In genomic region chr11:49955577-49956261, GRCm38 (mm10) we compare ENCODE assay signal across 9 mouse cellular contexts. TPM values are rescaled to one million over a fixed set of nuclear protein-coding genes. Genes with fewer than 3 reads are reported as not detected.
DNase-seq lines count a peak whose midpoint lies in the region; ATAC-seq and TF ChIP-seq lines count a peak whose summit lies in the region.
"Had no signal": no experiment of that assay in that cellular context is flagged by ENCODE, and none has a peak within 500 bp of the region (broad histone marks: within the 10 kb centered on the region; RNA-seq: fewer than 3 reads in every experiment).

No protein-coding gene starts in this region.

- H3K27ac ChIP-seq in ES-Bruce4 (ENCODE audit: insufficient read depth, low read length): no peak overlapping the region

- no peak overlapping the region for H3K4me3 ChIP-seq in ES-Bruce4 (ENCODE audit: low read depth, low read length)

- TF ChIP-seq EP300 in ES-Bruce4 (IDR thresholded peaks at IDR 0.05; ENCODE audit: insufficient read depth, low read depth, low read length): no peak

- peak; percentile 96 for TF ChIP-seq CTCF in ES-Bruce4 (IDR thresholded peaks at IDR 0.05; ENCODE audit: low read depth, low read length)

- H3K9me3 ChIP-seq in ES-Bruce4 (replicated peaks; ENCODE audit: control insufficient read depth, insufficient read depth, low read length, poor library complexity, severe bottlenecking): no peaks in the 10 kb centered on the region

- H3K9ac ChIP-seq in ES-Bruce4 (ENCODE audit: low read depth, poor library complexity, severe bottlenecking): no peak overlapping the region

- DNase-seq in brain, embryonic 18.5 days (ENCODE audit: low read depth, low spot score): peak; percentile 47
- peak; percentile 30 for DNase-seq in fibroblast of lung, adult 2 months (ENCODE audit: low read depth)
- DNase-seq in heart, postnatal 10 days: peak; percentile 68 to 83
- DNase-seq in kidney, postnatal 4 days: peak; percentile 83 to 85
- peak; percentile 34 to 39 for DNase-seq in lung, adult 18-20 months
- DNase-seq in testis, postnatal 14 days (ENCODE audit: low spot score): peak; percentile 42

- no peaks in the 10 kb centered on the region for H3K27me3 ChIP-seq in ES-Bruce4 (ENCODE audit: control insufficient read depth, insufficient read depth, low read length, poor library complexity, severe bottlenecking)

- H3K4me1 ChIP-seq in ES-Bruce4 (ENCODE audit: control insufficient read depth, insufficient read depth, low read length): no peaks in the 10 kb centered on the region

- H3K36me3 ChIP-seq in ES-Bruce4 (ENCODE audit: control insufficient read depth, insufficient read depth, low read length, poor library complexity, severe bottlenecking): no peaks in the 10 kb centered on the region

- intact Hi-C loops in heart, postnatal 10 days (cut with DNase I): loop anchor here (1.0 kb wide), 1 partner anchor 54 kb away; the partner anchor contains the start of gene Rasgef1c

- ATAC-seq in neutrophil, adult 5-6 weeks (ENCODE audit: extremely low read depth, insufficient number of reproducible peaks, low FRiP score, poor library complexity, severe bottlenecking): peak; percentile 66

- no peak for TF ChIP-seq POLR2A in ES-Bruce4 (IDR thresholded peaks at IDR 0.05; ENCODE audit: insufficient read depth, low read length)

RNA-seq across cellular contexts. Expression of gene Rasgef1c, which starts 54.1 kb away (rescaled TPM):
- polyA plus RNA-seq in ES-Bruce4 (2011; ENCODE audit: insufficient read depth, insufficient read length, low read depth, missing spikeins): not detected in 2 replicates
- under 1 TPM in 1 of 2 experiments, not detected in 1; 0.29 TPM for total RNA-seq in heart, postnatal 10 days (2021)
- not detected in 2 replicates for total RNA-seq in neutrophil, adult 5-6 weeks (2017)
- polyA plus RNA-seq: heart, embryonic 14.5 days had no signal

Comparison
In these comparisons a context has a peak if more than half of its experiments do, and no peak if none do; other contexts are left out.
1. DNase-seq: peak in every context shown above with its lines; median percentile 84 in kidney, postnatal 4 days; 76 in heart, postnatal 10 days; 47 in brain, embryonic 18.5 days; 42 in testis, postnatal 14 days; 36 in lung, adult 18-20 months; 30 in fibroblast of lung, adult 2 months.